Mouse (Mus musculus) forebrain, embryonic 14.5 days (tissue): ENCODE results near the gene Myom1. TPM values are rescaled to one million over a fixed set of nuclear protein-coding genes. Genes with fewer than 3 reads are reported as not detected.
A peak's percentile ranks its signal among the peaks of the same experiment; 100 is the strongest.

ENCODE experiments used
- ATAC-seq: fragments of 200-750 bp; cut with Nextera tagmentation; 2 replicates; pipeline ENCODE4 v1.8.0; 2017; ENCODE audit warnings: mild to moderate bottlenecking, moderate library complexity
- DNase-seq: peaks from one replicate; pipeline ENCODE4 v3.0.0-alpha.2; 2015; ENCODE audit warnings: low spot score
- H3K27ac ChIP-seq: fragments of 300-500 bp; sonication (generic); 2 replicates; pipeline ENCODE4 v1.5.1; 2014; ENCODE audit warnings: low read depth, mild to moderate bottlenecking, control low read depth, low read length, moderate library complexity
- H3K27me3 ChIP-seq: fragments of 300-500 bp; sonication (generic); replicated peaks from 2 replicates; pipeline ENCODE4 v1.6.1; 2014; ENCODE audit warnings: low read length, control low read depth, mixed read lengths; ENCODE audit not compliant: control insufficient read depth, insufficient read depth
- H3K36me3 ChIP-seq: fragments of 300-500 bp; sonication (generic); 2 replicates; pipeline ENCODE4 v1.6.1; 2014; ENCODE audit warnings: low read length, control low read depth; ENCODE audit not compliant: control insufficient read depth, insufficient read depth
- H3K4me1 ChIP-seq: fragments of 300-500 bp; sonication (generic); 2 replicates; pipeline ENCODE4 v1.6.1; 2014; ENCODE audit warnings: antibody characterized with exemption, low read length, control low read depth; ENCODE audit not compliant: control insufficient read depth, insufficient read depth
- H3K4me2 ChIP-seq: fragments of 300-500 bp; sonication (generic); 2 replicates; pipeline ENCODE4 v1.6.1; 2014; ENCODE audit warnings: mild to moderate bottlenecking, control low read depth, low read length
- H3K4me3 ChIP-seq: fragments of 300-500 bp; sonication (generic); 2 replicates; pipeline ENCODE4 v1.5.1; 2014; ENCODE audit warnings: low read depth, low read length, control low read depth
- H3K9ac ChIP-seq: fragments of 300-500 bp; sonication (generic); 2 replicates; pipeline ENCODE4 v1.6.1; 2014; ENCODE audit warnings: mild to moderate bottlenecking, low read length, control low read depth, moderate library complexity
- H3K9me3 ChIP-seq: fragments of 300-500 bp; sonication (generic); replicated peaks from 2 replicates; pipeline ENCODE4 v1.6.1; 2016; ENCODE audit warnings: low read length, control low read depth, mixed read lengths; ENCODE audit not compliant: control insufficient read depth
- WGBS: fragments of 180-500 bp; shearing (Covaris S2); extraction: QIAGEN DNeasy Blood & Tissue Kit; methylation state at CpG from one replicate; pipeline ENCODE4 v1.1.7; 2014; 5-methylcytosine and 5-hydroxymethylcytosine counted together
- polyA plus RNA-seq: library from polyadenylated mRNA; unstranded; fragments of >200 nt; fragmentation: Nextera tagmentation; extraction: Ambion mirVana; gene quantifications from 2 replicates; pipeline ENCODE4 v1.2.1, GENCODE M21; 2014

Myom1 gene
- polyA plus RNA-seq, 1 experiment from 2014 or later: 1.0 TPM

DNA sequence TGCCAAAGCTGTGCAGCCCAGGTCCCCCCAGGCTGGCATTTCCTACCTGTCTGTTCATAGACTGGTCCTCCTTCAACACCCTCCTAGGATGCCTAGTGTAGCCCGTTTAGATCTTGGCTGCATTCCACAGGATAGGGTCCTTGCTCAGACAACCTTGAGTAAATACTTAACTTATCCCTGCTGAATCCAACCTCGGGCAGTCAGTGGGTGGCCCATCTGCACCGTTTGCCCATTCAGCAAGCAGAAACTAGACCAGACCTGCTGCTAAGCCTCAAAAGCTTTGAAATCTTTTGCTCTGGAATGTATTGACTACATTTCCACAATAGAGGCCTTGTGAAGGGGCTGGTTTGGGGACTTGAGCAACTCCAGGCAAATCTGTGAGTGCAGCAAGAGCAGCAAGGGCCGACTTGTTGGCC, 156.7 kb downstream of the Myom1 start:
- Histone ChIP-seq H3K27ac (no peak overlapping the region), H3K4me2 (no peak overlapping the region), H3K4me1 (peaks cover 8% of the 10 kb centered on the region; the same call in 1 of the 2 replicates), H3K9me3 (no peaks in the 10 kb centered on the region), H3K27me3 (no peaks in the 10 kb centered on the region), H3K9ac (no peak overlapping the region), H3K36me3 (no peaks in the 10 kb centered on the region), H3K4me3 (no peak overlapping the region)
- ATAC-seq (peak; percentile 50; the same call in 1 of the 2 replicates), DNase-seq (peak; percentile 13)
- 6% methylated on average over 4 of the region's 4 CpGs for WGBS

DNA sequence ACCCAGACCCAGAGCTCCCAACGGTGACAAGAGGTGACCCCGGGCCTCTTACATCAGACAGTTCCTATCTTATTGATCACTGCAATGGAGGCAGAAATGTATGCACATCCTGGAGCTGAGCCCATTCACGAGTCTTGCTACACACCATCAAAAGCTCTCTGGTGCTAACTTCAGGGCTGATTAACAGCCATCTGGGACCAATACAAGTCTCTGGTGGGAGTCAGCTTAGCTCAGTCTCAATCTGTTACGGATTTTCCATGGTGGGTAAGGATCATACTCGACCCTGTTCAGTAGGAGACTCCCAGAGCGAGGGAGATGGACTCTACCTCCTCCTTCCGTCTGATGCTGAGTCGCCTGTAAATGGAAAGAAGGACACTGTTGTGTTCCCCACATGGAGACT, 157.3 kb downstream of the Myom1 start:
- ATAC-seq (0 out of 2 replicates have a peak, but pooled peaks have one; percentile 34), DNase-seq (peak; percentile 19)
- no peaks in the 10 kb centered on the region for H3K36me3 ChIP-seq
- H3K27ac ChIP-seq: no peak overlapping the region
- peaks cover 8% of the 10 kb centered on the region; the same call in 1 of the 2 replicates for H3K4me1 ChIP-seq
- H3K4me2 ChIP-seq: no peak overlapping the region
- H3K9me3 ChIP-seq: no peaks in the 10 kb centered on the region
- H3K9ac ChIP-seq: no peak overlapping the region
- H3K4me3 ChIP-seq: no peak overlapping the region
- WGBS: 69% methylated on average over 8 of the region's 8 CpGs
- H3K27me3 ChIP-seq: no peaks in the 10 kb centered on the region

DNA sequence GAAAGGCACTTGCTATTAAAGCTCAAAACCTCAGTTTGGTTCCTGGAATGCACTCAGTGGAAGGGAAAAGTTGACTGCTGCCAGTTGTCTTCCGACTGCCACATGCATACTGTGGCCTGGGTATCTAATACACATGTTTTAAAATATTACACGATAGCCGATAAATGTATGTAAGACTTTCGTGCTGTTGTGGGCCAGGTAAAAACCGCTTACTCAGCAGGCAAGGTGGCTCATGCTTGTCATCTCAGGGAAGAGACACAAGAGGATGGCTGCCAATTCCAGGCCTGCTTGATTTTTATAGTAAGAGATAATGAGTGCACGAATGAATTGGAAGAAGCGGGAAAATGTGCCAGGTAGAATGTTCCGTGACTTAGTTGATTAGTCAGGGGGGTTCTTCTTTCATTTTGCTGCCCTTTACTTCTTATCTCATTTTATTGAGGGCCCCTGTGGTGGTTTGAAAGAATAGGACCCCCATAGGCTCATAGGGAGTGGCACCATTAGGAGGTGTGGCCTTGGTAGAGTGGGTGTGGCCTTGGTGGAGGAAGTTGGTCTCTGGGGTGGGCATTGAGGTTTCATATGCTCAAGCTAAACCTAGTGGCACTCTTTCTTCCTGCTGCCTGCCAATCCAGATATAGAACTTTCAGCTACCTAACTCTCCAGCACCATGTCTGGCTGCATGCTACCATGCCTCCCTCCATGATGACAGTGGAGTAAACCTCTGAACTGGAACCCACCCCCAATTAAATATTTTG, 158.0 kb downstream of the Myom1 start:
- H3K4me2 ChIP-seq: no peak overlapping the region
- no peaks in the 10 kb centered on the region for H3K27me3 ChIP-seq
- no peaks in the 10 kb centered on the region for H3K9me3 ChIP-seq
- DNase-seq (no peak), ATAC-seq (no peak)
- no peak overlapping the region for H3K4me3 ChIP-seq
- H3K4me1 ChIP-seq: peaks cover 5% of the 10 kb centered on the region; the same call in 1 of the 2 replicates
- H3K27ac ChIP-seq: no peak overlapping the region
- H3K36me3 ChIP-seq: no peaks in the 10 kb centered on the region
- 91% methylated on average over 8 of the region's 8 CpGs for WGBS
- no peak overlapping the region for H3K9ac ChIP-seq

DNA sequence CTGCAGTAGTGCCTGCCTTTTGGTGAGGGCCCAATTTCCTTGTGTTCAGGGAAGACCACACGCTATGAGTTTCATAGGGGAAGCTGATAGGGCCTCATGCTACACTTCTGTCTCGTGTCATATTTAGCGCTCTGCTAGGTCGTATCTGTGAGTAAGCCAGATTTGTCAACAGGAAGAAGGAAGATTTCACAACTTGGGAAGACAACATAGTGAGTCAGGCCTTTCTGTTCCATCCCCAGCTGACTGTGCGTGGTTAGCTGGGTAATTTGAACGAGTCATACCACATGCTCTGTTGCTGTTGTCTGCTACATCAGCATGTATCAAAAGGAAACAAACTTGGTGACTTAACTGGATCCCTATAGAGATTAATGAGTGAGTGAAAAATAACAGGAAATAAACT, 162.6 kb downstream of the Myom1 start:
- H3K36me3 ChIP-seq: no peaks in the 10 kb centered on the region
- 83% methylated on average over 6 of the region's 6 CpGs for WGBS
- no peak overlapping the region for H3K9ac ChIP-seq
- DNase-seq (no peak), ATAC-seq (no peak)
- no peaks in the 10 kb centered on the region for H3K27me3 ChIP-seq
- no peak overlapping the region for H3K4me2 ChIP-seq
- H3K9me3 ChIP-seq: no peaks in the 10 kb centered on the region
- H3K4me3 ChIP-seq: no peak overlapping the region
- H3K4me1 ChIP-seq: no peaks in the 10 kb centered on the region
- H3K27ac ChIP-seq: no peak overlapping the region

DNA sequence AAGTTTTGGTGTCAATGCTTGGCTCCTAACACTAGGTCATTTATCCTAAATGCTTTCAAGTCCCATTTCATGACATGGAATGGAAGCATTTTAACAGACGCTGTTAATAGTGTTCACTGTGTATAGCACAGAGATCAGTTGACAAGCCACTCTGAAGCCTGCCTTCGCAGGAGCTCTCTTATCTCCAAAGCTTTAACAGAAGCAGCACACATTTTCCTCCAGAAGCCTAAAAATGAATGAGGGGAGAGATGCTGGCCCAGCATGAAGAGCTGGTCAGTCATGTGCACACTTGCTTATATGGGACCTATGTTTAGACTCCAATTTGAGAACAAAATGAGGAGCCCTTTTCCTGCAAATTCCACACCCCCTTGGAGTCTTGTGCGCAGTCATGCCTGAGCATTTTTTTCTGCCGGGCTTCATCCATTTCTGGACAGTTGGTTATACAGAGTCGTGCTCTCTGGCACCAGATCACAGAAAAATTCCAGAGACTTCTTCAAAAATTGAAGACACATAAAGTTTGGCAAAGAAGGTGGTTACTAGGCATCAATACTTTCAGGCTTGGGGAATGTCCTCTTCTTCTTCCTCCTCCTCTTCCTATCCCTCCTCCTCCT, 165.9 kb downstream of the Myom1 start:
- Histone ChIP-seq H3K9me3 (no peaks in the 10 kb centered on the region), H3K4me1 (no peaks in the 10 kb centered on the region), H3K27ac (no peak overlapping the region), H3K4me3 (no peak overlapping the region), H3K4me2 (no peak overlapping the region), H3K9ac (no peak overlapping the region), H3K36me3 (no peaks in the 10 kb centered on the region), H3K27me3 (no peaks in the 10 kb centered on the region)
- DNase-seq (no peak), ATAC-seq (no peak)
- 86% methylated on average over 5 of the region's 5 CpGs for WGBS

DNA sequence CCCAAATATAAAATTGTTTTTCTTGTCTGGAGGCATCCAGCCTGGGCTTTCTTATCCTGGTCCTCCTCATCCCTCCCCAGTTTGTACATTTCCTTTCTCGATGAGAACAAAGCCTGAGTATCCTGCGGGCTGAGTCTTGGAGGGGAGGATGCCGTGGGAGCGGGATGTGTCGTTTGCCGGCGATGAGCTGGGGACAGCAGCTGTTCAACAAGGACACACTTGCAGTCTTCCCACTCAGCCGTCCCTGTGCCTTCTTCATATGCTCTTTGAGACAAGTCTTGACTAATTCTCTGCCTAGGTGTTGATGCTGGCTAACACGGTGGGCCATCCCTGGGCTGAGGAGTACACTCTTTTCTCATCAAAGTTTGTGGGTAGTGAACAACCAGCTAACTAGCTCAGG, 166.4 kb downstream of the Myom1 start:
- Histone ChIP-seq H3K4me2 (no peak overlapping the region), H3K27me3 (no peaks in the 10 kb centered on the region), H3K36me3 (no peaks in the 10 kb centered on the region), H3K4me1 (no peaks in the 10 kb centered on the region), H3K9ac (no peak overlapping the region), H3K9me3 (no peaks in the 10 kb centered on the region), H3K27ac (no peak overlapping the region), H3K4me3 (no peak overlapping the region)
- no peak for DNase-seq
- WGBS: 69% methylated on average over 9 of the region's 9 CpGs
- ATAC-seq: no peak

DNA sequence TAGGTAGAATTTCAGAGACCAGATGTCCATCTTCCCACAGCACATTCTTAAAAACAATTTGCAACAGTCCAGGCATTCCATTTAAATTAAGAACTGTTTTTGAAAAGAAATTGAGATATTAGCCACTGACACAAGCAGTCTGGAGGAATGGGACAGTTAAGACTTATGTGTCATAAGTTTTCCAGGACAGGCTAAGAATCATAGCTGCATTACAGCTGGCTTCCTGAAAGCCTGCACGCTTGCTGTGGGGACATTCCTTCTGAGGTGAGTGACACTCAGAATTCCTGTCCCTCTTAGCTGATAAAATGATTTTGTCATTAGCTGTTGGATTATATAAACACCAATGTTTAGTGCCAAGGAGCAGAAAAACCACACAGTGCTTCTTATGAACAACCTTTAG, 167.2 kb downstream of the Myom1 start:
- H3K27ac ChIP-seq: no peak overlapping the region
- ATAC-seq (no peak), DNase-seq (no peak)
- H3K4me1 ChIP-seq: no peaks in the 10 kb centered on the region
- no peak overlapping the region for H3K9ac ChIP-seq
- H3K4me2 ChIP-seq: no peak overlapping the region
- no peak overlapping the region for H3K4me3 ChIP-seq
- WGBS: 86% methylated on average over 1 of the region's 1 CpGs
- H3K36me3 ChIP-seq: no peaks in the 10 kb centered on the region
- H3K9me3 ChIP-seq: no peaks in the 10 kb centered on the region
- no peaks in the 10 kb centered on the region for H3K27me3 ChIP-seq

DNA sequence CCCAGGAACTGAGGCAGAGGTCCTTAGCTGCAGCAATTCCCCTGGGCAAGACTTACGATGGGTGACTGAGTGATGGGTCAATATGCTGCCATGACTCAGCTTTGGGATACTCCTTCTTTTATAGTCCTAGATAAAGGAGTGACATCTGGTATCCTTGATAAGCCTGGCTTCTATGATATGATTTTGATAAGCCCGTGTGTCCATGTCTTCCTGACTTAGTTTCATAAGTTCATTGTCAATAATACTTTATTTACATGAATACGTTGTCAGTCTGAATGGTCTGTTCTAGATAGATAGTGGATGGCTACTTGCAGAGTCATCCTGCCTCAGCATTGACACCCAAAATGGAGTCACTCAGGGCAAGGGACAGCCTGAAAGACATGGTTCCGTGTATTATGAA, 168.7 kb downstream of the Myom1 start:
- no peaks in the 10 kb centered on the region for H3K27me3 ChIP-seq
- 87% methylated on average over 4 of the region's 4 CpGs for whole genome bisulfite sequencing
- no peak for DNase-seq

More for the DNA sequence above, 168.7 kb downstream of the Myom1 start:
- Histone ChIP-seq H3K9ac (no peak overlapping the region), H3K4me1 (no peaks in the 10 kb centered on the region), H3K4me3 (no peak overlapping the region), H3K27ac (no peak overlapping the region), H3K4me2 (no peak overlapping the region), H3K9me3 (no peaks in the 10 kb centered on the region), H3K36me3 (no peaks in the 10 kb centered on the region)
- no peak for ATAC-seq
